Mouse (Mus musculus) mature B cell (primary cell): ENCODE data around the gene Olfr807.

Experiments used
- in situ Hi-C: fragments of 300-500 bp; cut with MboI; formaldehyde crosslinking; loops from 2 replicates; pipeline ENCODE4 v1.14.3; 2019

Gene Olfr807

DNA sequence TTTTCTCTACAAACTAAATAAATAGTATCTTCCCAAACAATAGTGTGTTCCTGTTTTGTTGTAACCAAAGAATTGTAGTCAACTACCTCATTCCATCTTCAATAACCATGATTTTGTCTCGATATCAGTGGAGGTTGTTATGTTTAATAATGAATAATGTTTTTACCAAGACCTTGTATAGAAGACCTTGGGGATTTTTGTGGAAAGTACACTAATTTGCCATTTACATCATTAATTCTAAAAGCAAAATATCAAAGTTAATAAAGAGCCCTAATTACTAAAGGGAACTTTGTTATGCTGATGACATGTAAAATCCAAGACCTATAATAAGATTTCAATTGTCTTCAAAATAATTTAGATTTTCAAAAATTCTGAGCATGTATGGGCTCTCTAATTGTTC, at the start of gene Olfr807:
Olfr807 (minus strand) TSS at position 101 of the 400 bp plus-strand sequence.
- in situ Hi-C loops = no loop called here

DNA sequence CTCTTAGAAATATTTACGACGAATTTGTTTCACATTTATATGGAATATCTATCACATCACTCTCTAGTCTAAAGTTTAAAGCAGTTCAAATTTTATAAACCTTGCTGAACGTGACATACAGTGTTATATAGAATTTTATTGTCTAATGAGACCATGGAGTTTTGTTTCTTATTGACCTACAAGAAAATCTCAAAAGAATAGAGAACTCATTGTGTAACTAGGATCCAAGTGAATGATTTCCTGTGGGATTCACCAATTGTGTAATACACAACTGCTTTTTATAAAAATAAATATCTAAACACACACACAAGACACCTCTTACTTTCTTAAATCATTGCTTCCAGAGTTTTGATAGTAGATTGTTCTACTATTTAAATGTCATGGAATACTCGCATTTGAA, 46.7 kb upstream of the Olfr807 start, which contains the start of gene Olfr811:
Olfr811 (minus strand) TSS at position 101 of the 400 bp plus-strand sequence.
- in situ Hi-C loops = no loop called here

DNA sequence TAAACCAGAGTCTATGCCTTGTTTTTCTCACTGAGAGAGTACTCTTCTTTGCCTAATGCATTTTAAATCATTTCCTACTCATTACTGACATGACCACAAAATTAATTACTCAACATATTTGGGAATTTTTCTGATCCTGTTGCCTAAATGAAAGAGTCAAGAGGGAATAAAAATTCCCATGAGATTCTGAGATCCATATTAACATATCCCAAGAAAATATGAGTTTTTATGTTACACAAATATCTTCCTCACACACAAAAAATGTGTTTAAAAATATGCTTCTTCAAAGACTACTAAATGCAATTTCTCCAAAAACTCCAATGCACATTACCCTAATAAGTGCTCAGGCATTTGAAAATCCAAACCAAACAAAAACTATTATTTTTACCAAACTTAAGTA, 37.2 kb upstream of the Olfr807 start, which contains the start of gene Olfr810:
Olfr810 (minus strand) TSS at position 101 of the 400 bp plus-strand sequence.
- in situ Hi-C loops = no loop called here

DNA sequence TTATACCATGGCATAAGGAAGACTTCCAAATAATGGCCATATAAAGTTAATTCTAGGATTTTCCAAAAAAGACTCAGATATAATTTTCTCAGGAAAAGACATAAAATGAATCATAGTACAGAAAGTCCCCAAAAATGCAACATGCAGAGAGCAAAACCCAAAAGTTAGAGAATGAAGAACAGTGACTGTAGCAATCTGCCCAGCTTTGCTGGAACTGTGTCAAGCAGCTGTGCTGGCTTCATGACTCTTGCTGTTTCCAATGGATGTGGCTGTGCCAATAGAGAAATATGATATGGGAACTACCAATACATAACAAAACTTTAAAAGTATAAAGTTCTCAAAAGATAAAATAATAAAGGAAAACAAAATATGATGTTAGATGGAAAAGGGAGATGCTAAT, 20.5 kb upstream of the Olfr807 start:
- in situ Hi-C loops = no loop called here

GRCm38 (mm10) chr10:129774338-129774737, 16.7 kb upstream of the Olfr807 start, which contains the start of gene Olfr809:
Gene Olfr809, plus strand, starts transcription at chr10:129774638.
- in situ Hi-C loops = no loop called here

GRCm38 (mm10) chr10:129765182-129765581, 7.6 kb upstream of the Olfr807 start, which contains the start of gene Olfr808:
Gene Olfr808, plus strand, starts transcription at chr10:129765482.
- in situ Hi-C loops = no loop called here

GRCm38 (mm10) chr10:129741821-129742220, 15.8 kb downstream of the Olfr807 start, which contains the start of gene Olfr806:
Gene Olfr806, minus strand, starts transcription at chr10:129741921.
- in situ Hi-C loops = no loop called here

- in situ Hi-C loops = no loop called here
These were observed 28.3 kb downstream of the Olfr807 start, which contains the start of gene Olfr805 for GRCm38 (mm10) chr10:129729275-129729674. Gene Olfr805, minus strand, starts transcription at chr10:129729375.
